Mouse (Mus musculus) thymus, postnatal 10 days (tissue): ENCODE results near the gene Dnal4.
"Not testable (repeated sequence)": the region's sequence is repeated elsewhere in the genome, so short reads cannot be mapped to it uniquely, and the experiment has no call there.

Source experiments
- DNase-seq, 2 experiments: peaks; one replicate each; pipeline ENCODE4 v3.0.0; 2021; ENCODE audit warnings: low spot score in 2 of 2

Dnal4 gene

DNA sequence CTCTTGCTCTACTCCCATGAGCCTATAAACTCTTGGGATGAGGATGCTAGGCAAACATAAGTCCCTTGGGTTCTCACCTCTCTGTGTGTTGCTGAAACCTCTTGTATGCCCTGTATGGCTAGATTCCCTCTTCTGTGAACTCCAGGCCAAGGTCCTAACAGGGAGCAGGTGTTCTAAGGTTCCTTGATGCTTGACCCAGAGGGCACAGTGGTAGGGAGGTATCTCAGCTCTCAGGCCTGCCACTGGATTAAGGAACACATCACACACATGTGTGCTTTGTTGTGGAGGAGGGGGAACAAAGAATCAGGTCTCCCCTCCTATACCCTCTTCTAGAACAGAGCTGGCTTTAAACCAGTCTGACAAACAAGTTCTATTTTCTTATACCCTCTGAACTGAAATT is at the start of gene Dnal4:
TSS of gene Dnal4 (minus strand) at position 101 of the 400 bp plus-strand sequence.
- no peak for DNase-seq

- no peak for DNase-seq
Measured at GRCm38 (mm10) chr15:79827061-79827777, 49.6 kb upstream of the Dnal4 start.

DNA sequence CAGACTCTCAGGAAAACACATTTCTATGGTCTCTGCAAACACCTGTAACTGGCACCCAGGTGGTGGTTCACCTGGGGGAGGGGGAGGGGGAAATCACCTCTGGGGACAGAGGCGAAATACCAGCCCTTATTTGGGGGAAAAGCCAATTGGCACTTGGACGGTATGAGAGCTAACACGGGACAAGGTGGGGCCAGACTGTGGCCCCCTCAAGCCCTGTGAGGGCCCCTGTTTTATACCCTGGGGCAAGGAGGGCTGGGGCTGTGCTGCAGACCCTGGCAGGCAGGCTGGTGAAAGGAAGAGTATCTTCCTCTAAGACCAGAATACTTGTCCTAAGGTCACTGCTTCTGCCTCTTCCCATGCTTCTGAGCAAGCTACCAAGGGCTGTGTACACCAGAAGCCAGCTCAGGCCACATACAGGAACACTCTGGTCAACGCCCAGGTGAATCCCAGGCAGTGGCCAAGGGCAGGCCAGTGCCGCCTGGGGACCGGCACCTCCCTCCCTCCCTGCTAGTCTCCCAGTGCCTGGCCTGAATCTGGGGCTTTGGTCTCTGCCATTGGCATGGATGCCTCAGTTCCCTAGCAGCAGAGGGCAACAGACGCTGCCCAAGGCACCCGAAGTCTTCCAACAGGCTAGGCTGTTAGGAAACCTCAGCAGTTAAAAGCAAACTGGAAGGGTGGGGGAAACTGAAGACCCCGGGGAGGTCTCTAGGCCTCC is 48.7 kb upstream of the Dnal4 start:
- DNase-seq = no peak

- DNase-seq = no peak
Measured at GRCm38 (mm10) chr15:79825146-79825825, 47.6 kb upstream of the Dnal4 start.

DNA sequence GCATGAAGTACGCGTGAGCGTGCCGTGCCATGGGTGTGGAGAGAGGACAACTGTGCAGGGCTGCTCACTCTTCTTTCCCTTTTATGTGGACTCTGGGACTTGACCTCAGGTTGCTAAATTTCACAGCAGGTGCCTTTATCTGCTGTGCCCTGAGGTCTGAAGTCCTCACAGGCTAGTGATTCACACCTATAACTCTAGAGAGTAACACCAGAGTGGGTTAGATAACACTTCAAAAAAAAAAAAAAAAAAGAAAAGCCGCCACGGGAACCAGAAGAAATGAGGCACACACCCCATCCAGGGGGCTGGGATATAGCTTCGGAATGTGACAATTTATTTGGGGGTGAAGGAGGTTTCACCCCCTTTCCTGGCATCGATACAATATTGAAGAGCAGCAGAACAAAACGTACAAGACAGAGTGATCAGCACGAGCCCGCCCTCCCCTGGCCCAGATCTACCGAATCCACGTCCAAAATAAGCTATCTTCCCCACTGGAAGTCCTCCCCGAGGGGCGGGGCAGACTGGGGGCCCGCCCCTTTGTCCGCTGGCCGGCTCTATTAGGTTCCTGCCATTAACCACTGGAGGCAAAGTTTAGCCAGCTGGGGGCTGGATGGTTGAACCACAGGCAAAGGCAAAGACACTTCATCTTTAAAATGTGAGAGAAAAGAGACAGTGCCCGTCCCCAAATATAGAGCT is 46.1 kb upstream of the Dnal4 start:
- no peak for DNase-seq

GRCm38 (mm10) chr15:79822265-79823199 is 44.9 kb upstream of the Dnal4 start:
- DNase-seq = no peak

DNA sequence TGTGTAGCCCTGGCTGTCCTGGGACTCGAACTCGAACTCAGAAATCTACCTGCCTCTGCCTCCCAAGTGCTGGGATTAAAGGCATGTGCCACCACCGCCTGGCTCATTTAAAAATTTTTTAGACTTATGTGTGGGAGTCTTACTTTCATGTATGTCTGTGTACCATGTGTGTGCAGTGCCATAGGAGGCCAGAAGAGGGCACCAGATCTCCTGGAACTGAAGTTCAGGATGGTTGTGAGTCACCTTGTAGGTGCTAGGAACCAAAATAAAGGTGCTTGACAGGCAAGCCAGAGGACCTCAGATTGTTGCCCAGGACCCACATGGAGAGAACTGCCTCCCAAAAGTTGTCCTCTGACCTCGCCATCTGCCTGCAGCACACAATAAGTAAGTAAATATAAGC is 40.7 kb upstream of the Dnal4 start:
- no peak for DNase-seq

DNA sequence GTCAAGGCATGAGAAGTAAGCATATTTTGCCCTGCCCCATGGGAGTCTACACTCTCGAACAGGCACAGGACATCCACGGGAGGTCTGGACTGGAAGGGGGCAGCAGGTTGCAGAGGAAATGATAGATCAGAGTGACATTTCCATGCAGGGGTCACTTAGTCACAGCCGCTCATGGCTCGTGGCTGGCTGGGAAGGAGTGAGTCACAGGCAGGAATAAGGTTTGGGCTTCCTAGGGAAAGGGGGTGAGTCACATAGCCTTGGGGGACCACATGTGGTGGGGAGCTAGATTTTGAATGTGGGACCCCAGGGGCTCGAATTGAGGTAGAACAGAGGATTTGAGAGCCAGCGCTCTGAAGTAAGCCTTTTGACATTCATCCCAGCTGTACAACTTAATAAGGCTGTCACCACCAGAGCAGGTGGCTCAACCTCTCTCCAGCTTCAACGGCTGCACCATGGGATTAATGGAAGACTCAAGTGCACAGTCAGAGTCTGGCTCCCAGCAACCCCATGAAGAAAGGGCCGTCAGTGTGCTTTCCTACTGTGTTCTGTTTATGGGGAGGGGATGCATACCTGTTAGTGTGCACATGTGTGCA is 36.1 kb upstream of the Dnal4 start:
- no peak for DNase-seq

- DNase-seq = not testable (repeated sequence)
Measured at GRCm38 (mm10) chr15:79812840-79813239, 35.2 kb upstream of the Dnal4 start.

GRCm38 (mm10) chr15:79810997-79811396 is 33.3 kb upstream of the Dnal4 start:
- no peak for DNase-seq

DNA sequence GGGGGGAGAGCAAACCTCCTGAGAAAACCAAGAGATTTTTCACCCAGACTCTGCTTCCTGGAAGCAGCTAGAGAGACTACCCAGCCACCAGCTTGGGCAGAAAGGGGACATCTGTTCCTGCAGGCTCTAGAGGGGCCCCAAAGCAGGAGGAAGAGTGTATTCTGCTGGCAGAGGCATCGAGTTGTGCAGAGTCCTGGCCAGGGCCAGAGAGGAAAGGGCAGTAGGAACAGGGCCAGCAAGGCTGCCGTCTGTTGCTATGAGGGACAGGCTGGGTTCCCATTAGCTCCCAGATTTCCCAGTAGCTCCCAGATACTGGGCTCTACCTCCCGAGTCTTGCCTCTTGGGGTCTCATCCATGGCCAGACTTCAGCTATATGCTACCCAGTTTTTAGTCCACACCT is 32.4 kb upstream of the Dnal4 start:
- no peak for DNase-seq

DNA sequence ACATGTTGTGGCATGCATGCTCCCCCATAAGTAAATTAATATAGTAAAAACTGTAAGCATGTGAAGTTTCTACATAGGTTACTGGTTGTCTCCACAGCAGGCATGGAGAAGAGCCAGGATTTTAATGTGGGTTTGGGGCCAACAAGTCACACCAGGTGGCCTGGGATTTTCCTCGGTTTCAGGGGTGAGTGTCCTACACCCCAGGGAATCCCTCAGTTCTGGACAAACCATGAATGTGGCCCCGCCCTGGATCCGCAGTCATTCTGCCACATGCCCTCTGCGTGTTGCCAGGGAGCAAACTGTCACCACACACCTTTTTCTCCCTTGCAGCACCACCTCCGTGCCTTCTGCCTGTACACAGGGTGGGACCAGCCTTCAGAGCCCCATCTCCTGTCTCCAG is 31.0 kb upstream of the Dnal4 start:
- no peak for DNase-seq

DNA sequence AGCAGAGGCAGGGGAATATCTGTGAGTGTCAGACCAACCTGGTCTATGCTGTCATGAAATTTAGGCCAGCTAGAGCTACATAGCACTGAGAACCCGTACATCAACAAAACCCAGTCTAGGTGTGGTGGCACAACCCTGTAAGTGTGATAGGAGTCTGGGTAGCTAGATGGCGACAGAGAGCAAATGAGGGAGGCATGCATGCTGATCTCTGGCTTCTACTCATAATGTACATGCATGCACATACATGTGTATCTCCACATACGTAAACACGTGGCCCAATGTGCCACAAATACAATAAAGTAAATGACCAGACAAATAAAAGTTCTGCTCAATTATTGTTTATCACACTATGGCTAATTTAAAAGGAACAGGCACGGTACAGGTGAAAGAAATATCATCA is 30.5 kb upstream of the Dnal4 start:
- peak; percentile 14 to 59 for DNase-seq

DNA sequence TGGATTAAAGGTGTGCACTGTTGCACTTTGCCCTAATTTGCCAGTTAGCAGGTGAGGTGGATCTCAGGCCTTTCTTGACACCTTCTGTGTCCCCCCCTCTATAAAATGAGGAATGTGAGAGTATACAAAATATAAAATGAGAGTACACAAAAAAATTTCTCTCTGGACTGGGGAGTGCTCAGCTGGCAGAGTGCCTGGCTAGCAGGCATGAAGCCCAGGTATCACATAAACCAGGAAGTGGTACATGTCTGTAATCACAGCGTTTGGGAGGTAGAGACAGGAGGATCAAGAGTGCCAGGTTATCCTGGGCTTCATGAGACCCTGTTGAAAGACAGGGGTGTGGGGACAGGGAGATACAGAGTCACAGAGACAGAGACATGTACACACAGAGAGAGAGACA is 29.4 kb upstream of the Dnal4 start:
- DNase-seq = no peak

DNA sequence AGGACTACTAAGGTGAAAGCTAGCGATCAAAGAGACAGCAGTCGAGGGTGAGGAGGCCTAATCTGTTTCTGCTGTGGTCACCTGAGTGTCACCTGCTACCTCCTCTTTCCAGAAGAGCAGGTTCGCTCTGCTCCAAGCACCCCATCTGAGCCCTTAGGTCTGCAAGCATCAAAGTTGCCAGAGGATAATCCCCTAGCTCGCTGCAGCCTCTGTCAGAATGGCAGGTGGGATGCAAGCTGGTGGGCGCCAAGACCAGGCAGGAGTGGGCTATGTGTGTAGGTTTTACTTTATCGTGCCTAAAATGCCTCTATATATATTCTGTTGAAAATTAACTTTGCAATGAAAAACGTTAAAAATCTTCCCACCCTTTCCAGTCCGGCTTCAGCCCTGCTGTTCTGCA is 27.6 kb upstream of the Dnal4 start:
- DNase-seq = no peak

- no peak for DNase-seq
Measured at GRCm38 (mm10) chr15:79804352-79805071, 26.9 kb upstream of the Dnal4 start, which contains the start of gene Nptxr. Gene Nptxr (minus strand): TSS chr15:79804766.

DNA sequence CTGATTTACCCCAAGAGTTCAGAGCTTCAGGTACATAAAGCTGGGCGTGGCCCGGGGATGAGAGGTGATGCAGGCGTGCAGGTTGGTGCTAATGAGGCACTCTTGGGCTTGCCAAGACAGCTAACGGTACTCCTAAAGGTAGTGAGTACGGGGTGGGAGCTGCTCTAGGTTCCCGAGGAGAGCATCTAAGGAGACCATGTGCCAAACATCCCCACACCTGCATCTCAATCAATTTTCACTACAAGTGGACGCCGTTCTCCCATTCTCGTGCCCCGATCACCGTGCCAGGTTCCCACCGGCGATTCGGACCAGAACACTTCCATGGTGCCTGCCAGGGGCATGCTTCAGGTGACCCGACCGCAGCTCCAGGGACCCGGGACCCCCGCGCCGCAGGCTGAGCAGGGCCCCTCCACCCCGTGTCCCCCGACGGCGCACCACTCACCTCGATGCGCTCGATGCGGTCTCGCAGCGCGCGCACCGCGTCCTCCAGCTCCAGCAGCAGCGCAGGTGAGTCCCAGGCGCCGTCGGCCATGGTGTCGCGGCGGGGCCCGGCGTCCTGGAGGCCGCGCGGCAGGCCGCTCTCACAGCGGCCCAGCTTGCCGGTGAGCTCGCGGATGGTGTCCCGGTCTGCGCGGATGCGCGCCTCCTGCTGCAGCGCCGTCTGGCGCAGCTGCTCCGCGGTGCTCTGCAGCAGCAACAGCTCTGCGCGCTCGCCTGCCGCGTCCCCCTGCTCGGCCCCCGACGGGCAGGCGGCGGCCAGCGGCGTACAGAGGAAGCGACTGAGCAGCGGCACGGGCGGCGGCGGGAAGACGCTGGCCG is 26.1 kb upstream of the Dnal4 start:
- peak in 1 of 2 experiments; percentile 21 for DNase-seq

DNA sequence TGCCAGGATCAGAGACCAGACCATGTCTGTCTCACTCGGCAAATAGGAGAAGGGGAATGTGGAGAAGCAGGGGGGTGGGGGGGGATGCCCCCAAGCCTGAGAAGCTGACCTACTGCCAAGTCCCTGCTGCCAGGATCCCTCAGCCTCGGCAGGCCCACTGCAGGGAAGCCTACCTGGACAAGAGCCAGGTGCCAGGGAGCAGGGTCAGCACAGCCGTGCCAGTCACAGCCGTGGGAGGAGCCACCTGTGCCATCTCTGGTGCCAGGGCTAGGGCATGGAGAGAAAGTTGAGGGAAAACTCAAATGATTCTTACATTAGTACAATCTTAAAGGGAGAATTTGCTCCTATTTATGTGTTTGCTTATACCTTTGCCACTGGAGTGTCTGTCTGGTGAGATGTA is 24.7 kb upstream of the Dnal4 start:
- no peak for DNase-seq

DNA sequence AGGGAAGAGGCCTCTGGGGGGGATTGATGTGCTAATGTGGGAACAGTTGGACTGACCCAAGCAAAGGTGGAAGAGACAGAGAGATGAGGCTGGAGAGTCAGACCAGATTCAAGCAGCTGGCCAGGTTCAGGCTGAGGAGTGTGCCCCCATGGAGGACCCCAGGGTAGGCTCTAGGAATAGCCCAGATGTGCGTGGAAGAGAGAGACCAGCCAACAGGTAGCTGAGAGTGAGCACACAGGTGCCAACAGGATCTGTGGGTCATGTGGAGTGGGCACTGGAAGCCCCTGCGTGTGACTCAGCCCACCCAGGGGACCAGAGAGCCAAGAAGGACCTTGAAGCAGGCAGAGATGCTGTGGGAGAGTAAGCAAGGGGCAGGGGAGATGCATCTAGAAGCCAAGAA is 24.0 kb upstream of the Dnal4 start:
- no peak for DNase-seq
